Mouse (Mus musculus): ENCODE measurements around the gene Sgpl1.

DNA sequence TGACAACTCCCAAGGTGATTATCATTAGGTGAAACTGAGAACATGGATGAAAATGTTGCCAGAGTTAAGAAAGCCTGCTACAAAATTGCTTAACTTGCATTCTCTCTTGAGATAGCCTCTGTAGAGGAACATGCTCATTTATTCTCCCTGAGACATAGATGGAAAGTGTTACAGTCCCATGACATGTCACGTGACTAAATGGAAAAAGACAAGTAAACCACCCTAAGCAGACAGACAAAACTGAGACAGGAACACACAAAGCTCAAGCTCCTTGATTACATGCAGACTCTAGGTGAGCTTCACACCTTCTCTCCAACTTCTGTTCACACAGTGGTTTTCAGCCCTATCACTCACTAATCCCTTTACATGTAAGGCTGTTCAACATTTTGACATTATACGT lies 4.2 kb downstream of the Sgpl1 start:
- TF ChIP-seq CTCF (IDR thresholded peaks at IDR 0.05; ENCODE audit: low read depth, low read length) (no peak), POLR2A (IDR thresholded peaks at IDR 0.05; ENCODE audit: extremely low read depth, insufficient read depth, low read length) (no peak)

Measured in liver, adult 2 months (tissue).